Mouse (Mus musculus) heart, adult 2 months (tissue): ENCODE data around the gene Clrn3.

Experiments used
- CTCF ChIP-seq: fragments of 200-600 bp; IDR thresholded peaks from 2 replicates; pipeline ENCODE4 v1.8.1; 2022; ENCODE audit warnings: antibody characterized with exemption, mild to moderate bottlenecking, moderate library complexity
- EP300 ChIP-seq: fragments of 200-500 bp; IDR thresholded peaks from 2 replicates; pipeline ENCODE4 v1.6.1; 2011; ENCODE audit warnings: low read depth, low read length, control low read depth; ENCODE audit not compliant: insufficient read depth
- POLR2A ChIP-seq: fragments of 200-500 bp; IDR thresholded peaks from 2 replicates; pipeline ENCODE4 v1.6.1; 2011; ENCODE audit warnings: mild to moderate bottlenecking, low read depth, low read length, control low read depth; ENCODE audit not compliant: insufficient read depth

DNA sequence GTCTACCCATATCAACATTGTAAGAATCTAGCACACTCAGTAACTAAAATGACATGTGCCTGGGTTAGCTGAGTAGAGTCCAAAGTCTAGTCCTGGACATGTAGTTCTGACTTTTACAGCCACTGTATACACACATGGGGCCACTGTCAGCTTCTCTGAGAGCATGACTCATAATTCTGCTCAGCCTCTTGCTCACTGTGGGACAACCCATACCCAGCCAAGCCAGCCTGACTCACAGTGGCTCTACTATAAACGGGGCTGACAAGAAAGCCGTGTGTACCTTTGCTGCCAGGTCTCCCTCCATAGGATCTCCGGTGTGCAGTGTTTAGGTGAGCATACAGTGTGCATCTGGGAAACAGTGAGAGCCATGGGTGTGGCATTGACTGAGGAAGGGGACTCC lies 19.2 kb downstream of the Clrn3 start:
- TF ChIP-seq CTCF (no peak), POLR2A (no peak), EP300 (no peak)
